Mouse (Mus musculus): Measurements from ENCODE around the gene Tchhl1.
"Not testable (repeated sequence)": the region's sequence is repeated elsewhere in the genome, so short reads cannot be mapped to it uniquely, and the experiment has no call there.

Tchhl1 gene

GRCm38 (mm10) chr3:93468561-93468960, at the start of gene Tchhl1:
Gene Tchhl1, plus strand, starts transcription at chr3:93468754.
- DNase-seq (ENCODE audit: low read depth, low spot score): no peak

- peak; percentile 53 for DNase-seq (ENCODE audit: low read depth, low spot score)
These were observed 36.9 kb upstream of the Tchhl1 start for GRCm38 (mm10) chr3:93431673-93432072.

- no peak for DNase-seq (ENCODE audit: low read depth, low spot score)
These were observed 26.5 kb upstream of the Tchhl1 start, which contains the start of gene Tchh for GRCm38 (mm10) chr3:93442030-93442429. Gene Tchh, plus strand, starts transcription at chr3:93442330.

- DNase-seq (ENCODE audit: low read depth, low spot score): peak; percentile 66
These were observed 25.0 kb upstream of the Tchhl1 start for GRCm38 (mm10) chr3:93443501-93444101.

GRCm38 (mm10) chr3:93444343-93445164, 24.0 kb upstream of the Tchhl1 start:
- peak; percentile 79 for DNase-seq (ENCODE audit: low read depth, low spot score)

GRCm38 (mm10) chr3:93445165-93445705, 23.3 kb upstream of the Tchhl1 start:
- DNase-seq (ENCODE audit: low read depth, low spot score): peak; percentile 73

- peak; percentile 60 for DNase-seq (ENCODE audit: low read depth, low spot score)
These were observed 22.3 kb upstream of the Tchhl1 start for GRCm38 (mm10) chr3:93446128-93446755.

GRCm38 (mm10) chr3:93446756-93447137, 21.8 kb upstream of the Tchhl1 start:
- DNase-seq (ENCODE audit: low read depth, low spot score): not testable (repeated sequence)

- DNase-seq (ENCODE audit: low read depth, low spot score): peak; percentile 93
These were observed 21.3 kb upstream of the Tchhl1 start for GRCm38 (mm10) chr3:93447138-93447841.

GRCm38 (mm10) chr3:93466556-93466955, 2.0 kb upstream of the Tchhl1 start:
- DNase-seq (ENCODE audit: low read depth, low spot score): no peak

GRCm38 (mm10) chr3:93467130-93467529, 1.4 kb upstream of the Tchhl1 start:
- DNase-seq (ENCODE audit: low read depth, low spot score): no peak

- DNase-seq (ENCODE audit: low read depth, low spot score): no peak
These were observed 1.1 kb downstream of the Tchhl1 start for GRCm38 (mm10) chr3:93469629-93470028.

GRCm38 (mm10) chr3:93480053-93480452, 11.5 kb downstream of the Tchhl1 start:
- DNase-seq (ENCODE audit: low read depth, low spot score): no peak

GRCm38 (mm10) chr3:93481982-93482616, 13.5 kb downstream of the Tchhl1 start:
- no peak for DNase-seq (ENCODE audit: low read depth, low spot score)

GRCm38 (mm10) chr3:93485611-93486010, 17.1 kb downstream of the Tchhl1 start:
- no peak for DNase-seq (ENCODE audit: low read depth, low spot score)

- DNase-seq (ENCODE audit: low read depth, low spot score): no peak
These were observed 20.0 kb downstream of the Tchhl1 start for GRCm38 (mm10) chr3:93488541-93488940.

- no peak for DNase-seq (ENCODE audit: low read depth, low spot score)
These were observed 23.6 kb downstream of the Tchhl1 start for GRCm38 (mm10) chr3:93492176-93492575.

- peak; percentile 88 for DNase-seq (ENCODE audit: low read depth, low spot score)
These were observed 25.4 kb downstream of the Tchhl1 start for GRCm38 (mm10) chr3:93493992-93494391.

GRCm38 (mm10) chr3:93494774-93495173, 26.2 kb downstream of the Tchhl1 start:
- peak; percentile 14 for DNase-seq (ENCODE audit: low read depth, low spot score)

GRCm38 (mm10) chr3:93497131-93497530, 28.6 kb downstream of the Tchhl1 start:
- DNase-seq (ENCODE audit: low read depth, low spot score): no peak

GRCm38 (mm10) chr3:93499129-93499528, 30.6 kb downstream of the Tchhl1 start:
- no peak for DNase-seq (ENCODE audit: low read depth, low spot score)

Measured in ES-CJ7 (cell line).